Mouse (Mus musculus): ENCODE data around the gene Sirt5. TPM values are rescaled to one million over a fixed set of nuclear protein-coding genes. Genes with fewer than 3 reads are reported as not detected.

Gene Sirt5
- polyA plus RNA-seq, 1 experiment from 2014 or later, result 33.2 TPM

DNA sequence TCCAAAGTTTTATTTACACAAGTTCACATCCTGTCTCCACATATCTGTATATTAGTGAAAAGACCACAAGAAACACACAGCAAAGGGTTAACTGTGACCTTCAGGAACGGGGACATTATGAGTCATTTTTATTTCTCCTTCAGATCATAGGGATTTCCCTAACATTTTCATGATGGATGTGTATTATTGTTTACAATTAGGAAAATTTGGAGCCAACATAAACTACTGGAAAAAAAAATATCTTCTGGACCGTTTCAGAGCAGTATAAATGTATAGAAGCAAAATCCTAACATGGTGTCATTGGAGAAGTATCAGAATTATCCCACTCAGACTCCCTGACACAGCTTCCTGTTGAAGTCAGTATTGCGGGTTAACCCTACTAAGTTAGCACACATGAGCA lies 14.7 kb downstream of the Sirt5 start:
- Histone ChIP-seq H3K4me1 (no peaks in the 10 kb centered on the region), H3K4me3 (replicated peaks) (no peak overlapping the region), H3K27me3 (replicated peaks) (no peaks in the 10 kb centered on the region), H3K36me3 (peaks cover 21% of the 10 kb centered on the region), H3K27ac (replicated peaks) (no peak overlapping the region), H3K9ac (replicated peaks) (no peak overlapping the region), H3K4me2 (no peak overlapping the region), H3K9me3 (replicated peaks) (no peaks in the 10 kb centered on the region)
- no peak for ATAC-seq (ENCODE audit: low FRiP score)
- WGBS, result 85% methylated on average over 3 of the region's 3 CpGs

DNA sequence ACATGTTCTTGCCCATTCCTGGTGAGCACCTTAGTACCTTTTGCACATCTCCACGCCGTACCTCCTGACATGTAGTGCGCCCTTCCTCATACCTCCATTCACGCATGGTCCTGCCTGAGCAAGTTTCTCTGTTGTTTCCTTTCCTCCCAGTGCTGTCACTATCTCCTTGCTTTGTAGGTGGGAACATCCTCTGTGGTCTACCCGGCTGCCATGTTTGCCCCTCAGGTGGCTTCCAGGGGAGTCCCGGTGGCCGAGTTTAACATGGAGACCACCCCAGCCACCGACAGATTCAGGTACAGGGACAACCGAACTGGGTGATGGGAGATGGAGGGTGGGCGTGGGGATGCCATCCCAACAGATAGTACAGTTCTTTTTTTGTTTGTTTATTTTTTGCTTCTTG lies 20.0 kb downstream of the Sirt5 start:
- Histone ChIP-seq H3K4me1 (no peaks in the 10 kb centered on the region), H3K4me2 (no peak overlapping the region), H3K27me3 (replicated peaks) (no peaks in the 10 kb centered on the region), H3K36me3 (peaks cover 11% of the 10 kb centered on the region; the same call in 1 of the 2 replicates), H3K27ac (replicated peaks) (no peak overlapping the region), H3K9me3 (replicated peaks) (no peaks in the 10 kb centered on the region), H3K4me3 (replicated peaks) (no peak overlapping the region), H3K9ac (replicated peaks) (no peak overlapping the region)
- WGBS, result 98% methylated on average over 10 of the region's 10 CpGs
- ATAC-seq (ENCODE audit: low FRiP score), result no peak

DNA sequence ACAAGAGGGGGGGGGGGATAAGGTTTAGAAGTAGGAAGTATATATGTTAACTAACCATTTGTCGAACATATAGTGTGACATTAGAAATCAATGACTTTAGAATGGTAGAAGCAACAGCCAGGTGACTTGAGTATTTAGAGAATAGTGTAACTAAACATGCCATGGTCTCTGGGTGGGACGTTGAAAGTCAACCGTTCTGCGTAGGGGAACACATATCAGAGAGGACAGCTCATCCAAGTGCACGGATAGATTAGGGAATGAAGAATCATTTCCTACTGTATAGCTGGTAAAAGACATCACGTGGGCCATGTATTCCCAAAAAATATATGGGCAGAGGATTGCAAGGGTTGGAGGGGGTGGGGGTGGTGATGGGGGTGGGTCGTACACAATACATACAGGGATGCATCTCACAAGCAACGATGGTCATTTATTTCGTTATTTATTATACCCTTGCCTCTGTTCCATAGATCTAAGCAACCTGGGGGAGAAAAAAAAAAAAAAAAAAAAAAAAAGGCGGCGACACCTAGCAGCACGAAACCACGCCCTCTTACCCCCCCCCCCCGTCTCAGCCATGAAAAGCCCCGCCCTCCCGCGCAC lies 32.5 kb downstream of the Sirt5 start:
- no peaks in the 10 kb centered on the region for H3K9me3 ChIP-seq (replicated peaks)
- H3K4me3 ChIP-seq (replicated peaks), result peak overlapping the region; percentile 86
- H3K36me3 ChIP-seq, result peaks cover 38% of the 10 kb centered on the region
- H3K4me2 ChIP-seq, result peak overlapping the region; percentile 71
- no peak overlapping the region; the same call in 1 of the 2 replicates for H3K27ac ChIP-seq (replicated peaks)
- no peak overlapping the region for H3K9ac ChIP-seq (replicated peaks)
- peaks cover 17% of the 10 kb centered on the region for H3K4me1 ChIP-seq
- WGBS, result 40% methylated on average over 15 of the region's 17 CpGs
- no peaks in the 10 kb centered on the region for H3K27me3 ChIP-seq (replicated peaks)
- peak; percentile 48; the same call in 1 of the 2 replicates for ATAC-seq (ENCODE audit: low FRiP score)

DNA sequence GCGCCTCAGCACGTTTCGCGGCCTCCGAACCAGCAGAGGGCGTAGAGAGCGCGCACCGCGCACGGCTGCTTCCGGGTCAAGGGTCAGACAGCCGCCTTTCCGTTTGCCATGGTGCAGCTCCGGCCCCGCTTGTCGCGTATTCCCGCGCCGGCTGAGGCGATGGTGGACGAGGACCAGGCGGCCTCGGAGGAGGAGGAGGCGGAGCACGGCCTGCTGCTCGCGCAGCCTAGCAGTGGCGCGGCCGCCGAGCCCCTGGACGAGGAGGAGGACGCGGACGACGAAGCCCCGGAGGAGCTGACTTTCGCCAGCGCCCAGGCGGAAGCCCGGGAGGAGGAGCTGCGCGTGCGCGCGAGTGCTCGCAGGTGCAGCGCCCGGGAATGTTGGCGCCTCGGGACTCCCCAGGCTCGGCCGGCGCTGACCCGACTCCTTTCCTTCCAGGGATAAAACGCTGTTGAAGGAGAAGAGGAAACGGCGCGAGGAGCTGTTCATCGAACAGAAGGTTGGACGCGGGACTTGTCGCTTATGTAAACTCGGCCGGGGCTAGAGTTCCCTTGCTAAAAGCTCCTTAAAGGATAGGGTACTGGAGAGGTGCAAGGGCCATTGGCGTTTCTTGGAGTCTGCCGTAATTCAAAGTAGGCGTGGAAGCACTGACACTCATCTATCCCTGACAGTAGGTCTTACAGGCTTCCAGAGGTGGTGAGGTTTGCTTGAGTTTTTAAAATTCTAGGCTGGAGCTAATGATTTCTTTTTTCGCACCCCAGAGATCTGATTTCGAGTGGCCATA lies 33.2 kb downstream of the Sirt5 start, which contains the start of gene Nol7:
TSS of gene Nol7 (plus strand) at position 94 of the 784 bp plus-strand sequence.
- 1% methylated on average over 72 of the region's 72 CpGs for WGBS
- peak within 1 kb of the TSS; percentile 98 for H3K27ac ChIP-seq (replicated peaks)
- H3K9ac ChIP-seq (replicated peaks), result peak within 1 kb of the TSS; percentile 92
- no peaks in the 10 kb centered on the region for H3K27me3 ChIP-seq (replicated peaks)
- H3K4me2 ChIP-seq, result peak within 1 kb of the TSS; percentile 71
- peaks cover 41% of the 10 kb centered on the region for H3K36me3 ChIP-seq
- peak; percentile 92 for ATAC-seq (ENCODE audit: low FRiP score)
- H3K4me3 ChIP-seq (replicated peaks), result peak within 1 kb of the TSS; percentile 86
- no peaks in the 10 kb centered on the region for H3K9me3 ChIP-seq (replicated peaks)
- H3K4me1 ChIP-seq, result peaks cover 17% of the 10 kb centered on the region

DNA sequence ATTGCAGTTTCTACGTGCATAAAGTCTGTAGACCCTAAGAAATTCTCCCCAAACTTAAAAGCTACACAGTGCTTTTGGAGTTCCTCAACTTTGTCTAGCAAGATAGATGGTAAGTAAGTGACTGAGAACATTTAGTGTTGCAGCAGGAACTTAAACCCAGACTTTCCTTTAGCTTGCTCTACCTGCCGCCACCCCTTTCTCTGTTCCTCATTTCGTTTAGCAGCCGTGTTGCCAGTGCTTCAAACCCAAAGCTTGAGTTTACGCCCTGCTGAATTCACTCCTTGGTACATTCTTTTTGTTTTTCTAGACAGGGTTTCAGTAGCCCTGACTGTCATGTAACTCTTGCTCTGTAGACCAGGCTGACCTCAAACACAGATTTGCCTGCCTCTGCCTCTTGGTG lies 34.3 kb downstream of the Sirt5 start:
- 92% methylated on average over 5 of the region's 5 CpGs for WGBS
- peak overlapping the region; percentile 71 for H3K4me2 ChIP-seq
- H3K27me3 ChIP-seq (replicated peaks), result no peaks in the 10 kb centered on the region
- H3K9me3 ChIP-seq (replicated peaks), result no peaks in the 10 kb centered on the region
- no peak overlapping the region for H3K27ac ChIP-seq (replicated peaks)
- H3K4me3 ChIP-seq (replicated peaks), result peak overlapping the region; percentile 86
- ATAC-seq (ENCODE audit: low FRiP score), result no peak
- H3K9ac ChIP-seq (replicated peaks), result no peak overlapping the region
- peaks cover 34% of the 10 kb centered on the region for H3K36me3 ChIP-seq
- peaks cover 17% of the 10 kb centered on the region for H3K4me1 ChIP-seq

DNA sequence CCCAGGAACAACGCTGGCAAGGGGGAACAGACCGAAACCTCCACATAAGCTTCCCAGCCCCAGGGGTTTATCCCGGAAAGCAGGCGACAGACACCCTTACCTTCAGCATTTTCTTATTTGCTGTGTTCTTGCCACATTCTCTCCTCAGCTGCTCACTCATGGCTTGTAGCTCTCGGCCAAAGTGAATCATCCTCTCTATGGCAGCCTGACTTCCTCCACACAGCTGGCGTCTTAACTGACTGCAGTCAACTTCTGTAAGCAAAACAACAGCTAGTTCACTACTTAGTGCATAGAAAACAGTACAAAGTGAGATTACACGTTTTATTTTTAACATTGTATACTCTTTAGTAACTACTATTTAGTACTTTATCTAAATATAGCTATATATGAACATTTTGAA lies 47.0 kb downstream of the Sirt5 start:
- ATAC-seq (ENCODE audit: low FRiP score), result no peak
- WGBS, result 88% methylated on average over 7 of the region's 7 CpGs
- H3K9ac ChIP-seq (replicated peaks), result no peak overlapping the region
- no peak overlapping the region for H3K4me3 ChIP-seq (replicated peaks)
- H3K4me1 ChIP-seq, result no peaks in the 10 kb centered on the region
- H3K36me3 ChIP-seq, result peaks cover 42% of the 10 kb centered on the region
- H3K27me3 ChIP-seq (replicated peaks), result no peaks in the 10 kb centered on the region
- no peak overlapping the region for H3K4me2 ChIP-seq
- no peak overlapping the region for H3K27ac ChIP-seq (replicated peaks)
- no peaks in the 10 kb centered on the region for H3K9me3 ChIP-seq (replicated peaks)

DNA sequence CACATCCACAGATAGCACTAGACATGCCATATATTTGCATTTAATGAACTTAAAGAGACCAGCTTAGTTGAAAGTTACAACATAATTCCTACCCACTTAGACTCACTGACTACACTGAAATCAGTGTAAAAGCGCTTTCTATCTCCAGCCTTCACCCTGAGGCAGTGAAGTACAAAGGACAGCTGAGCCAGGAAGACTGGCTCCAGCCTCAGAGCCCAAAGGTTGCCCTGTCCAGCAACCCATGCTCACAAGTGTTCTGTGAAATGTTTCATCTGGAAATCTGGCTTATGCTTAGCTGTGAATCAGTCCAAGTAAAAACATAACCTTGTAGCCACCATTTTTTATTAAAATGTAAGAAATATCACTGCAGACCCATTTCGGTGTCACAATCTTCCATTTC lies 48.3 kb downstream of the Sirt5 start:
- Histone ChIP-seq H3K4me1 (no peaks in the 10 kb centered on the region), H3K27ac (replicated peaks) (no peak overlapping the region), H3K4me2 (no peak overlapping the region), H3K4me3 (replicated peaks) (no peak overlapping the region), H3K9me3 (replicated peaks) (no peaks in the 10 kb centered on the region), H3K9ac (replicated peaks) (no peak overlapping the region), H3K36me3 (peaks cover 46% of the 10 kb centered on the region), H3K27me3 (replicated peaks) (no peaks in the 10 kb centered on the region)
- no peak for ATAC-seq (ENCODE audit: low FRiP score)
- WGBS, result 96% methylated on average over 2 of the region's 2 CpGs

DNA sequence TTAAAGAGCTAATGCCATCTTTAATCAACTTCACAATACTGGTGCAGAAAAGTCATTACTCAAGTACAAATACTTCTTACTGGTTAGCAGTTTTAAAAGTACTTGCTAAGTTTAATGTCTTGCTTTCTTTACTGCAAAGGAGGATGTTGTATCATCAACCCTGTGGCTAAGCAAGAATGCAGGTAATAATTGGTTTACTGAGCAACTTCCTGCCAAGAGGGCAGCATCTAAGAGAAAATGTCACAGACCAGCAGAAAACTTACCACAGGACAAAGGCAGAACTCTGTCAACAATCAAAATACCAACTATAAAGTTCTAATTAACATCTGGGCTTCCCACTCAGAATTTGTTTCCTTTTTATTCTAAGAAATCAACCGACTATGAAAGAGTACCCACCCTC lies 50.0 kb downstream of the Sirt5 start:
- Histone ChIP-seq H3K36me3 (peaks cover 60% of the 10 kb centered on the region), H3K27ac (replicated peaks) (no peak overlapping the region), H3K4me1 (no peaks in the 10 kb centered on the region), H3K9me3 (replicated peaks) (no peaks in the 10 kb centered on the region), H3K4me2 (no peak overlapping the region), H3K4me3 (replicated peaks) (no peak overlapping the region), H3K27me3 (replicated peaks) (no peaks in the 10 kb centered on the region), H3K9ac (replicated peaks) (no peak overlapping the region)
- WGBS, result 94% methylated on average over 1 of the region's 1 CpGs
- ATAC-seq (ENCODE audit: low FRiP score), result no peak

DNA sequence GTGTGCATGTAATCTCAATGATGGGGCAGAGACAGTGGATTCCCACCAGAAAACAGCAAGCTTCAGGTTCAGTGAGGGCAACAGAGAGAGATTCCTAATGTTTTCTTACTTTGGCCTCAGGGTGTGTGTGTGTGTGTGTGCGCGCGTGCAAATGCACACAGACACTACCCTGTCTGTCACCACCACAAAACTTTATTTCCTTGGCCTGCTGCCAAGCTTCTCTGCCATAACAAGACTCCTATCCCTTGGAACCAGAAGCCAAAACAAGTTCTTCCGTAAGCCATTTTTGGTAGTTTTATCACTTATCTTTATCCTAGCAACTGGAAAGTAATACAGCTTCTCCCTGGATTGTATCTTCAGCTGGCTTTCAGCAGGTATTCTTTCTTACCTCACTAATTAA lies 63.1 kb downstream of the Sirt5 start:
- H3K4me1 ChIP-seq, result no peaks in the 10 kb centered on the region

DNA sequence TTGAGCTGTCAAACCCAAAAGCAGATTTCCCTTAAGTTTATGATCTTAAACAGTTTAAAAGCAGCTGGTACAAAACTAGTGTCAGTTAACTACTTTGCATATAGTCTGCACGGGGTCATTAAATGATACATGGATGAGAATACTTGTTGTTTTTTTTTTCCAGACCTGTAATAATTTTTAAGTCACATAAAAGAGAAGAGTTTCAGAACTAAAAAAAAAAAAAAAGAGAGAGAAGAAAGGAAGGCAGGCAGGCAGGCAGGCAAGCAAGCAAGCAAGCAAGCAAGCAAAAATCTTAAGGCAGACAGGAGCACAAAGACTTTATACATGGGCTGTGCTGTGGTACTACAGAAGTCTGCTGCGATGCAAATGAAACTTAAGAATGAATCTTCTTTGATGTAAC lies 68.1 kb downstream of the Sirt5 start:
- no peak overlapping the region for H3K4me2 ChIP-seq
- H3K27me3 ChIP-seq (replicated peaks), result no peaks in the 10 kb centered on the region
- H3K9me3 ChIP-seq (replicated peaks), result no peaks in the 10 kb centered on the region
- H3K4me3 ChIP-seq (replicated peaks), result no peak overlapping the region
- 84% methylated on average over 2 of the region's 2 CpGs for WGBS
- H3K9ac ChIP-seq (replicated peaks), result no peak overlapping the region
- no peak for ATAC-seq (ENCODE audit: low FRiP score)
- no peak overlapping the region for H3K27ac ChIP-seq (replicated peaks)
- H3K36me3 ChIP-seq, result peaks cover 5% of the 10 kb centered on the region; the same call in 1 of the 2 replicates
- no peaks in the 10 kb centered on the region for H3K4me1 ChIP-seq

More for the DNA sequence above, 63.1 kb downstream of the Sirt5 start:
- WGBS, result 83% methylated on average over 4 of the region's 4 CpGs
- H3K27me3 ChIP-seq (replicated peaks), result no peaks in the 10 kb centered on the region
- H3K4me3 ChIP-seq (replicated peaks), result no peak overlapping the region
- H3K4me2 ChIP-seq, result no peak overlapping the region
- H3K36me3 ChIP-seq, result peaks cover 8% of the 10 kb centered on the region
- no peak overlapping the region for H3K27ac ChIP-seq (replicated peaks)
- no peak overlapping the region for H3K9ac ChIP-seq (replicated peaks)
- ATAC-seq (ENCODE audit: low FRiP score), result no peak
- H3K9me3 ChIP-seq (replicated peaks), result no peaks in the 10 kb centered on the region

DNA sequence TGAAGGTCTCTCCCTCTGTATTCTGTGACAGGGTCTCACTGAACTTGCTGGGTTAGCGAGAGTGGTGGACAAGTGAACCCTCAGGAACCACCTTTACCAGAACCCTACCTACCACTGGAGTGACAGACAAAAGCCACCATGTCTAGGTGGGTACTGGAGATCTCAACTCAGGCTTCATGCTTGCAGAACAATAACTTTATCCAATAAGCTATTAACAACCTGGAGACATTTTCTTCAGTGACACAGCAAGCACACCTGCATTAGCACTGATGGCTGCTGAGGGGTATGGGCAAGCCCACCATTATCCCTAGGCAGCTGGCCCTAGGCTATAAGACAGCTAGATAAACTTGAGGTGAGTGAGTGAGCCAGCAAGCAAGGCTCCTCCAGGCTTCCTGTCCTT lies 75.1 kb downstream of the Sirt5 start:
- H3K4me1 ChIP-seq, result no peaks in the 10 kb centered on the region
- no peak overlapping the region for H3K4me2 ChIP-seq
- H3K27me3 ChIP-seq (replicated peaks), result no peaks in the 10 kb centered on the region
- ATAC-seq (ENCODE audit: low FRiP score), result no peak
- H3K9me3 ChIP-seq (replicated peaks), result no peaks in the 10 kb centered on the region
- WGBS, result 100% methylated on average over 1 of the region's 1 CpGs
- H3K9ac ChIP-seq (replicated peaks), result no peak overlapping the region
- no peak overlapping the region for H3K27ac ChIP-seq (replicated peaks)
- no peaks in the 10 kb centered on the region for H3K36me3 ChIP-seq
- no peak overlapping the region for H3K4me3 ChIP-seq (replicated peaks)

DNA sequence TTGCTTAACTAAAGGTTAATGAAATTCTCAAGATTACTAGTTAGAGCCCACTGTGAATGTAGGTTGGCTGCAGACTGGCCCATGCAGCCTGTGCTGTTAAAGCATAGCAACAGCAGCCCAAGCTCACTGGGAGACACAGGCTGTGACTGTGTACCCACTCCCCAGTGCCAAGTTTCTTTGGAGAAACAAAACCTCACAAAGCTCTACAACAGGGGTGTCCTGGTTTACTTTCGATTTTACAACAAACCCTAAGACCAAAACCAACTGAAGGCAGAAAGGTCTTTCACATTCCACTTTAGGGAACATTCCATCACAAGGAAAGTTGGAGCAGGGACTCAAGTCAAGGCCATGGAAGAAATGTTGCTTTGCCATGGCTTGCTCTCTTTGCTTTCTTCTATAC lies 77.3 kb downstream of the Sirt5 start:
- Histone ChIP-seq H3K9ac (replicated peaks) (no peak overlapping the region), H3K4me3 (replicated peaks) (no peak overlapping the region), H3K27ac (replicated peaks) (no peak overlapping the region; the same call in 1 of the 2 replicates), H3K36me3 (no peaks in the 10 kb centered on the region), H3K9me3 (replicated peaks) (no peaks in the 10 kb centered on the region), H3K4me1 (peaks cover 7% of the 10 kb centered on the region; the same call in 1 of the 2 replicates), H3K4me2 (no peak overlapping the region), H3K27me3 (replicated peaks) (no peaks in the 10 kb centered on the region)
- no peak for ATAC-seq (ENCODE audit: low FRiP score)
- 91% methylated on average over 1 of the region's 1 CpGs for WGBS
